14 mouse cellular contexts compared by ENCODE assay signal in the genomic region with DNA sequence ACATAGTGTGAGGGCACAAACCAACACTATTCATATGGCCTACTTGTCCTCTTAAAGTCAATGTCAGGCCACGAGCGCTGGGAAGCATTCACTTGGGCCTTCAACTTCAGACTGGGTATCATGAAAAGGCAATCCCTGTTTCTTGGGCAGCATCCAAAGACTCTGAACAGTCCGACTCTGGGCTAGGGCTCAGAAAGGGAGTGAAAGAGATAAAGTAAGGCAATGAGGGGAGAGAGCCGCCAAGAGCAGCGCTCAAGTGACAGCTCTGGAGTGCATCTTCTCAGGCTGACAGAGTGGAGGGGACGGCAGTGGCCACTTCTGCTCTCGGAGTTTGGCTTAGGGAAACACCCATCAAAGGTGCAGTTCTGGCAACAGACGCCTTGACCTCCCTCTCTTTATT.
A peak's percentile ranks its signal among the peaks of the same experiment; 100 is the strongest.
DNase-seq lines count a peak whose midpoint lies in the region; ATAC-seq and TF ChIP-seq lines count a peak whose summit lies in the region.
"Had no signal": no experiment of that assay in that cellular context is flagged by ENCODE, and none has a peak within 500 bp of the region (broad histone marks: within the 10 kb centered on the region; RNA-seq: fewer than 3 reads in every experiment).

No protein-coding gene starts in this region.

- H3K9me3 ChIP-seq in lung, embryonic 16.5 days (ENCODE audit: control insufficient read depth, low read length), result no peaks in the 10 kb centered on the region
- H3K9me3 ChIP-seq in embryonic facial prominence, embryonic 15.5 days (replicated peaks), result no peaks in the 10 kb centered on the region
- H3K9me3 ChIP-seq in limb, embryonic 12.5 days, result no peaks in the 10 kb centered on the region

- no peaks in the 10 kb centered on the region for H3K36me3 ChIP-seq in lung, embryonic 16.5 days (ENCODE audit: control insufficient read depth, insufficient read depth, low read length)
- no peaks in the 10 kb centered on the region for H3K36me3 ChIP-seq in embryonic facial prominence, embryonic 15.5 days
- no peaks in the 10 kb centered on the region for H3K36me3 ChIP-seq in limb, embryonic 12.5 days

- ATAC-seq in lung, embryonic 16.5 days (ENCODE audit: low read depth), result peak; percentile 51; the same call in 1 of the 2 replicates
- no peak for ATAC-seq in embryonic facial prominence, embryonic 15.5 days (ENCODE audit: insufficient number of reproducible peaks, low FRiP score, low TSS enrichment, low read depth)
- ATAC-seq in limb, embryonic 12.5 days (ENCODE audit: insufficient number of reproducible peaks, insufficient read depth, low FRiP score, low TSS enrichment, low read depth), result no peak
- ATAC-seq in megakaryocyte progenitor cell, adult 5-6 weeks (replicated peaks; ENCODE audit: poor library complexity), result no peak

- no peaks in the 10 kb centered on the region for H3K4me1 ChIP-seq in lung, embryonic 16.5 days (replicated peaks; ENCODE audit: control insufficient read depth, insufficient read depth, low read length)
- peaks cover 39% of the 10 kb centered on the region for H3K4me1 ChIP-seq in embryonic facial prominence, embryonic 15.5 days
- peaks cover 69% of the 10 kb centered on the region for H3K4me1 ChIP-seq in limb, embryonic 12.5 days (replicated peaks)

- 0 out of 2 replicates have a peak overlapping the region, but pooled peaks have one; percentile 1 for H3K27ac ChIP-seq in gastrocnemius, adult 2 months
- no peak overlapping the region for H3K27ac ChIP-seq in lung, embryonic 16.5 days (ENCODE audit: low read length)
- H3K27ac ChIP-seq in embryonic facial prominence, embryonic 15.5 days (replicated peaks), result peak overlapping the region; percentile 35
- peak overlapping the region; percentile 77 for H3K27ac ChIP-seq in limb, embryonic 12.5 days

- WGBS in lung, embryonic 16.5 days, result 36% methylated on average over 8 of the region's 8 CpGs
- WGBS in embryonic facial prominence, embryonic 15.5 days, result 31% methylated on average over 8 of the region's 8 CpGs
- WGBS in limb, embryonic 12.5 days, result 28% methylated on average over 8 of the region's 8 CpGs

- intact Hi-C loops in gastrocnemius, adult 2 months (cut with DNase I), result no loop called here

- no peak overlapping the region for H3K4me3 ChIP-seq in gastrocnemius, adult 2 months
- no peak overlapping the region for H3K4me3 ChIP-seq in lung, embryonic 16.5 days (ENCODE audit: low read length)
- no peak overlapping the region for H3K4me3 ChIP-seq in embryonic facial prominence, embryonic 15.5 days (replicated peaks)
- no peak overlapping the region for H3K4me3 ChIP-seq in limb, embryonic 12.5 days (replicated peaks)
- H3K4me3 ChIP-seq: myocyte had no signal

- no peak overlapping the region for H3K4me2 ChIP-seq in lung, embryonic 16.5 days (ENCODE audit: low read depth, low read length)
- H3K4me2 ChIP-seq in embryonic facial prominence, embryonic 15.5 days (replicated peaks), result no peak overlapping the region
- H3K4me2 ChIP-seq in limb, embryonic 12.5 days, result peak overlapping the region; percentile 35; the same call in 1 of the 2 replicates

- TF ChIP-seq CTCF in gastrocnemius, adult 2 months (IDR thresholded peaks at IDR 0.05), result no peak

- DNase-seq in gastrocnemius, adult 2 months, result peak; percentile 32
- no peak for DNase-seq in gastrocnemius, postnatal 10 days
- no peak for DNase-seq in lung, postnatal 14 days
- no peak for DNase-seq in frontal cortex, postnatal 10 days (ENCODE audit: low spot score in 2 of 2)
- DNase-seq: cerebellum, adult 8-10 months; gastrocnemius, postnatal 25 days; kidney, adult 18-20 months; layer of hippocampus, postnatal 36 days; right cerebral cortex, adult 18-20 months had no signal

- H3K9ac ChIP-seq in lung, embryonic 16.5 days (ENCODE audit: low read length), result no peak overlapping the region
- no peak overlapping the region for H3K9ac ChIP-seq in embryonic facial prominence, embryonic 15.5 days
- no peak overlapping the region for H3K9ac ChIP-seq in limb, embryonic 12.5 days (replicated peaks)

- no peaks in the 10 kb centered on the region for H3K27me3 ChIP-seq in lung, embryonic 16.5 days (ENCODE audit: control insufficient read depth, insufficient read depth, low read depth, low read length)
- peaks cover 17% of the 10 kb centered on the region for H3K27me3 ChIP-seq in embryonic facial prominence, embryonic 15.5 days
- peaks cover 30% of the 10 kb centered on the region for H3K27me3 ChIP-seq in limb, embryonic 12.5 days
